In genomic region chr9:72693081-72693696, GRCm38 (mm10) we compare ENCODE assay signal across 8 mouse cellular contexts. TPM values are rescaled to one million over a fixed set of nuclear protein-coding genes. Genes with fewer than 3 reads are reported as not detected.
DNase-seq lines count a peak whose midpoint lies in the region; ATAC-seq and TF ChIP-seq lines count a peak whose summit lies in the region.
"Had no signal": no experiment of that assay in that cellular context is flagged by ENCODE, and none has a peak within 500 bp of the region (broad histone marks: within the 10 kb centered on the region; RNA-seq: fewer than 3 reads in every experiment).

No protein-coding gene starts in this region.

- DNase-seq in kidney, adult 18-20 months = peak; percentile 42
- DNase-seq in Muller cell, postnatal 12 days (ENCODE audit: inconsistent ontology term) = peak; percentile 12
- DNase-seq in adrenal gland, postnatal 36 days = peak; percentile 42 to 57
- no peak for DNase-seq in kidney, postnatal 0 days (ENCODE audit: low spot score)
- no peak for DNase-seq in spleen, postnatal 36 days (ENCODE audit: low spot score in 2 of 2)
- no peak for DNase-seq in cerebellum, adult 9-11 months

- no peak overlapping the region for H3K4me2 ChIP-seq in kidney, embryonic 15.5 days
- H3K4me2 ChIP-seq in kidney, postnatal 0 days (ENCODE audit: low read length) = no peak overlapping the region
- H3K4me2 ChIP-seq: lung, embryonic 15.5 days had no signal

- no peak for ATAC-seq in kidney, embryonic 15.5 days (replicated peaks; ENCODE audit: low FRiP score)
- ATAC-seq in kidney, postnatal 0 days (replicated peaks; ENCODE audit: low FRiP score, low read depth) = no peak

- no peaks in the 10 kb centered on the region for H3K9me3 ChIP-seq in kidney, embryonic 15.5 days (replicated peaks)
- H3K9me3 ChIP-seq in kidney, postnatal 0 days (replicated peaks; ENCODE audit: low read length) = no peaks in the 10 kb centered on the region
- H3K9me3 ChIP-seq: lung, embryonic 15.5 days had no signal

- no peak overlapping the region for H3K9ac ChIP-seq in kidney, embryonic 15.5 days
- no peak overlapping the region for H3K9ac ChIP-seq in kidney, postnatal 0 days (ENCODE audit: low read depth, low read length)
- H3K9ac ChIP-seq: lung, embryonic 15.5 days had no signal

- peaks cover 44% of the 10 kb centered on the region for H3K4me1 ChIP-seq in kidney, embryonic 15.5 days
- H3K4me1 ChIP-seq in kidney, postnatal 0 days (replicated peaks; ENCODE audit: insufficient read depth, low read length) = peaks cover 10% of the 10 kb centered on the region; the same call in 1 of the 2 replicates

- no peak overlapping the region for H3K27ac ChIP-seq in kidney, embryonic 15.5 days
- peak overlapping the region; percentile 9; the same call in 1 of the 2 replicates for H3K27ac ChIP-seq in kidney, postnatal 0 days
- H3K27ac ChIP-seq: lung, embryonic 15.5 days had no signal

- no peak for TF ChIP-seq CTCF in kidney, postnatal 0 days (IDR thresholded peaks at IDR 0.05; ENCODE audit: low read depth)

- peaks cover 84% of the 10 kb centered on the region for H3K36me3 ChIP-seq in kidney, embryonic 15.5 days
- H3K36me3 ChIP-seq in kidney, postnatal 0 days (ENCODE audit: insufficient read depth, low read length) = peaks cover 46% of the 10 kb centered on the region

- 42% methylated on average over 24 of the region's 24 CpGs for WGBS in kidney, embryonic 15.5 days
- WGBS in kidney, postnatal 0 days = 36% methylated on average over 24 of the region's 24 CpGs

- no peaks in the 10 kb centered on the region for H3K27me3 ChIP-seq in kidney, embryonic 15.5 days
- H3K27me3 ChIP-seq in kidney, postnatal 0 days (ENCODE audit: insufficient read depth, low read length) = no peaks in the 10 kb centered on the region
- H3K27me3 ChIP-seq: lung, embryonic 15.5 days had no signal

- H3K4me3 ChIP-seq in kidney, embryonic 15.5 days (replicated peaks) = no peak overlapping the region
- no peak overlapping the region for H3K4me3 ChIP-seq in kidney, postnatal 0 days (replicated peaks; ENCODE audit: low read depth, low read length)
- H3K4me3 ChIP-seq: lung, embryonic 15.5 days had no signal

RNA-seq across cellular contexts. Expression of gene Nedd4, which starts 31.0 kb away (rescaled TPM):
- 647 and 670 TPM in 2 replicates for polyA plus RNA-seq in kidney, embryonic 15.5 days (2015; fragmentation: Nextera tagmentation; extraction: Ambion mirVana)
- 100 to 1,000 TPM; 431 to 435 TPM for total RNA-seq in adrenal gland, postnatal 36 days (2021)
- 377 and 437 TPM in 2 replicates for polyA plus RNA-seq in kidney, postnatal 0 days (2015; fragmentation: Nextera tagmentation; extraction: Ambion mirVana)

Comparison
In these comparisons a context has a peak if more than half of its experiments do, and no peak if none do; other contexts are left out.
1. DNase-seq: peak in kidney, adult 18-20 months (single experiment), Muller cell, postnatal 12 days (single experiment) and adrenal gland, postnatal 36 days (2 of 2); none in kidney, postnatal 0 days (single experiment), spleen, postnatal 36 days (0 of 2) and cerebellum, adult 9-11 months (single experiment).